Mouse (Mus musculus) erythroblast, embryonic 14.5 days (primary cell): ENCODE data around the gene Pdzrn3.

Experiments used
- GATA1 ChIP-seq: IDR thresholded peaks from 2 replicates; pipeline ENCODE4 v1.6.1; 2012; ENCODE audit warnings: low read length, inconsistent platforms, mixed read lengths
- TAL1 ChIP-seq: IDR thresholded peaks from 3 replicates; pipeline ENCODE4 v1.6.1; 2012; ENCODE audit warnings: low read length, inconsistent platforms, mixed read lengths

GRCm38 (mm10) chr6:101426301-101426700 lies 48.6 kb upstream of the Pdzrn3 start:
- TF ChIP-seq GATA1 (no peak), TAL1 (no peak)
